Mouse (Mus musculus) liver, embryonic 12.5 days (tissue): ENCODE measurements around the gene Fam131c. TPM values are rescaled to one million over a fixed set of nuclear protein-coding genes. Genes with fewer than 3 reads are reported as not detected.
A peak's percentile ranks its signal among the peaks of the same experiment; 100 is the strongest.

Experiments
- ATAC-seq: fragments of 200-750 bp; cut with Nextera tagmentation; 2 replicates; pipeline ENCODE4 v1.8.0; 2017; ENCODE audit warnings: moderate number of reproducible peaks, mild to moderate bottlenecking, moderate library complexity
- H3K27ac ChIP-seq: fragments of 300-500 bp; sonication (generic); 2 replicates; pipeline ENCODE4 v1.5.1; 2016; ENCODE audit warnings: mild to moderate bottlenecking
- H3K27me3 ChIP-seq: fragments of 300-500 bp; sonication (generic); replicated peaks from 2 replicates; pipeline ENCODE4 v1.6.1; 2016; ENCODE audit warnings: mild to moderate bottlenecking, moderate library complexity
- H3K36me3 ChIP-seq: fragments of 300-500 bp; sonication (generic); 2 replicates; pipeline ENCODE4 v1.6.1; 2016; ENCODE audit warnings: mild to moderate bottlenecking, moderate library complexity
- H3K4me1 ChIP-seq: fragments of 300-500 bp; sonication (generic); 2 replicates; pipeline ENCODE4 v1.6.1; 2016
- H3K4me2 ChIP-seq: fragments of 300-500 bp; sonication (generic); 2 replicates; pipeline ENCODE4 v1.6.1; 2016; ENCODE audit warnings: mild to moderate bottlenecking, moderate library complexity
- H3K4me3 ChIP-seq: fragments of 300-500 bp; sonication (generic); 2 replicates; pipeline ENCODE4 v1.5.1; 2016; ENCODE audit warnings: mild to moderate bottlenecking, moderate library complexity
- H3K9ac ChIP-seq: fragments of 300-500 bp; sonication (generic); 2 replicates; pipeline ENCODE4 v1.6.1; 2016; ENCODE audit warnings: mild to moderate bottlenecking, moderate library complexity
- H3K9me3 ChIP-seq: fragments of 300-500 bp; sonication (generic); replicated peaks from 2 replicates; pipeline ENCODE4 v1.6.1; 2016; ENCODE audit warnings: mild to moderate bottlenecking, moderate library complexity
- WGBS: fragments of 180-500 bp; shearing (Covaris S2); methylation state at CpG from one replicate; pipeline ENCODE4 v1.1.7; 2016; ENCODE audit not compliant: insufficient replicate concordance; 5-methylcytosine and 5-hydroxymethylcytosine counted together
- polyA plus RNA-seq: library from polyadenylated mRNA; unstranded; fragments of >200 nt; fragmentation: Nextera tagmentation; extraction: Ambion mirVana; gene quantifications from 2 replicates; pipeline ENCODE4 v1.2.1, GENCODE M21; 2016

The Fam131c gene
- polyA plus RNA-seq, 1 experiment from 2014 or later = 0.13 TPM

- Histone ChIP-seq H3K4me3 (no peak overlapping the region), H3K9ac (no peak overlapping the region)
Observed at GRCm38 (mm10) chr4:141360846-141361245, 7.2 kb upstream of the Fam131c start.

GRCm38 (mm10) chr4:141362937-141363548 lies 5.0 kb upstream of the Fam131c start:
- H3K4me2 ChIP-seq = no peak overlapping the region
- H3K27me3 ChIP-seq = peaks cover 83% of the 10 kb centered on the region
- ATAC-seq = peak; percentile 6; the same call in 1 of the 2 replicates
- H3K9me3 ChIP-seq = no peaks in the 10 kb centered on the region
- H3K36me3 ChIP-seq = no peaks in the 10 kb centered on the region
- no peak overlapping the region for H3K4me3 ChIP-seq
- no peak overlapping the region for H3K27ac ChIP-seq
- H3K4me1 ChIP-seq = peaks cover 10% of the 10 kb centered on the region
- H3K9ac ChIP-seq = no peak overlapping the region
- 23% methylated on average over 11 of the region's 11 CpGs for WGBS

More at GRCm38 (mm10) chr4:141360846-141361245, 7.2 kb upstream of the Fam131c start:
- H3K27me3 ChIP-seq = peaks cover 61% of the 10 kb centered on the region
- H3K4me2 ChIP-seq = no peak overlapping the region
- WGBS = 25% methylated on average over 7 of the region's 7 CpGs
- no peaks in the 10 kb centered on the region for H3K36me3 ChIP-seq
- H3K9me3 ChIP-seq = no peaks in the 10 kb centered on the region
- 0 out of 2 replicates have a peak, but pooled peaks cover 6% of the 10 kb centered on the region for H3K4me1 ChIP-seq
- H3K27ac ChIP-seq = no peak overlapping the region
- ATAC-seq = no peak

GRCm38 (mm10) chr4:141365126-141365525 lies 2.9 kb upstream of the Fam131c start:
- H3K4me3 ChIP-seq = no peak overlapping the region
- 49% methylated on average over 8 of the region's 8 CpGs for WGBS
- H3K36me3 ChIP-seq = no peaks in the 10 kb centered on the region
- H3K4me2 ChIP-seq = no peak overlapping the region
- no peaks in the 10 kb centered on the region for H3K9me3 ChIP-seq
- no peak overlapping the region for H3K9ac ChIP-seq
- no peak for ATAC-seq
- H3K27ac ChIP-seq = no peak overlapping the region
- peaks cover 13% of the 10 kb centered on the region for H3K4me1 ChIP-seq
- peaks cover 99% of the 10 kb centered on the region for H3K27me3 ChIP-seq

GRCm38 (mm10) chr4:141365876-141366275 lies 2.1 kb upstream of the Fam131c start:
- H3K4me3 ChIP-seq = no peak overlapping the region
- H3K9ac ChIP-seq = no peak overlapping the region
- no peaks in the 10 kb centered on the region for H3K9me3 ChIP-seq
- H3K4me1 ChIP-seq = peaks cover 11% of the 10 kb centered on the region
- ATAC-seq = no peak
- no peak overlapping the region for H3K4me2 ChIP-seq
- H3K36me3 ChIP-seq = no peaks in the 10 kb centered on the region
- no peak overlapping the region for H3K27ac ChIP-seq
- WGBS = 37% methylated on average over 7 of the region's 7 CpGs
- H3K27me3 ChIP-seq = peaks cover 99% of the 10 kb centered on the region

- Histone ChIP-seq H3K4me1 (peaks cover 8% of the 10 kb centered on the region), H3K4me3 (no peak overlapping the region), H3K9ac (no peak overlapping the region), H3K27ac (no peak overlapping the region), H3K9me3 (no peaks in the 10 kb centered on the region), H3K27me3 (peaks cover 43% of the 10 kb centered on the region), H3K36me3 (no peaks in the 10 kb centered on the region), H3K4me2 (no peak overlapping the region)
- 74% methylated on average over 5 of the region's 5 CpGs for WGBS
- no peak for ATAC-seq
Observed at GRCm38 (mm10) chr4:141372426-141372825, 4.4 kb downstream of the Fam131c start.

- Histone ChIP-seq H3K27ac (no peak overlapping the region), H3K4me1 (peaks cover 7% of the 10 kb centered on the region), H3K9me3 (no peaks in the 10 kb centered on the region), H3K27me3 (peaks cover 56% of the 10 kb centered on the region), H3K36me3 (no peaks in the 10 kb centered on the region), H3K4me2 (no peak overlapping the region), H3K9ac (no peak overlapping the region), H3K4me3 (no peak overlapping the region)
- 61% methylated on average over 8 of the region's 8 CpGs for WGBS
- no peak for ATAC-seq
Observed at GRCm38 (mm10) chr4:141379674-141380073, 11.7 kb downstream of the Fam131c start.

GRCm38 (mm10) chr4:141382406-141382805 lies 14.4 kb downstream of the Fam131c start:
- peak overlapping the region; percentile 60 for H3K4me2 ChIP-seq
- H3K27ac ChIP-seq = no peak overlapping the region
- H3K36me3 ChIP-seq = no peaks in the 10 kb centered on the region
- peaks cover 68% of the 10 kb centered on the region for H3K27me3 ChIP-seq
- no peaks in the 10 kb centered on the region for H3K9me3 ChIP-seq
- ATAC-seq = no peak
- 3% methylated on average over 24 of the region's 25 CpGs for WGBS
- H3K9ac ChIP-seq = no peak overlapping the region
- H3K4me1 ChIP-seq = peaks cover 10% of the 10 kb centered on the region
- peak overlapping the region; percentile 27 for H3K4me3 ChIP-seq

- Histone ChIP-seq H3K4me2 (no peak overlapping the region), H3K4me1 (peaks cover 10% of the 10 kb centered on the region), H3K27me3 (peaks cover 66% of the 10 kb centered on the region), H3K27ac (no peak overlapping the region), H3K4me3 (no peak overlapping the region), H3K9ac (no peak overlapping the region), H3K36me3 (no peaks in the 10 kb centered on the region), H3K9me3 (no peaks in the 10 kb centered on the region)
- WGBS = 1% methylated on average over 7 of the region's 7 CpGs
- ATAC-seq = no peak
Observed at GRCm38 (mm10) chr4:141385275-141385674, 17.3 kb downstream of the Fam131c start.

- H3K9ac ChIP-seq = no peak overlapping the region
- no peak overlapping the region for H3K4me3 ChIP-seq
- H3K4me1 ChIP-seq = peaks cover 10% of the 10 kb centered on the region
- 63% methylated on average over 7 of the region's 7 CpGs for WGBS
- H3K27me3 ChIP-seq = peaks cover 59% of the 10 kb centered on the region
- H3K27ac ChIP-seq = no peak overlapping the region
- no peak overlapping the region for H3K4me2 ChIP-seq
- H3K9me3 ChIP-seq = no peaks in the 10 kb centered on the region
- no peaks in the 10 kb centered on the region for H3K36me3 ChIP-seq
- ATAC-seq = no peak
Observed at GRCm38 (mm10) chr4:141386150-141386549, 18.1 kb downstream of the Fam131c start.

- Histone ChIP-seq H3K4me1 (peaks cover 8% of the 10 kb centered on the region), H3K27me3 (peaks cover 57% of the 10 kb centered on the region), H3K27ac (no peak overlapping the region), H3K36me3 (no peaks in the 10 kb centered on the region), H3K9ac (no peak overlapping the region), H3K9me3 (no peaks in the 10 kb centered on the region), H3K4me3 (no peak overlapping the region), H3K4me2 (no peak overlapping the region)
- 14% methylated on average over 5 of the region's 5 CpGs for WGBS
- no peak for ATAC-seq
Observed at GRCm38 (mm10) chr4:141387093-141387784, 19.2 kb downstream of the Fam131c start.

GRCm38 (mm10) chr4:141387933-141388332 lies 19.9 kb downstream of the Fam131c start:
- peaks cover 3% of the 10 kb centered on the region; the same call in 1 of the 2 replicates for H3K4me1 ChIP-seq
- ATAC-seq = no peak
- WGBS = 44% methylated on average over 5 of the region's 5 CpGs
- H3K9me3 ChIP-seq = no peaks in the 10 kb centered on the region
- no peak overlapping the region for H3K4me3 ChIP-seq
- no peak overlapping the region for H3K27ac ChIP-seq
- no peak overlapping the region for H3K4me2 ChIP-seq
- H3K9ac ChIP-seq = no peak overlapping the region
- H3K27me3 ChIP-seq = peaks cover 55% of the 10 kb centered on the region
- H3K36me3 ChIP-seq = no peaks in the 10 kb centered on the region

- H3K4me3 ChIP-seq = no peak overlapping the region
- no peak overlapping the region for H3K27ac ChIP-seq
- WGBS = 60% methylated on average over 18 of the region's 18 CpGs
- peaks cover 48% of the 10 kb centered on the region for H3K27me3 ChIP-seq
- no peaks in the 10 kb centered on the region for H3K9me3 ChIP-seq
- H3K4me1 ChIP-seq = 0 out of 2 replicates have a peak, but pooled peaks cover 3% of the 10 kb centered on the region
- H3K36me3 ChIP-seq = no peaks in the 10 kb centered on the region
- no peak overlapping the region for H3K4me2 ChIP-seq
- no peak overlapping the region for H3K9ac ChIP-seq
- ATAC-seq = no peak
Observed at GRCm38 (mm10) chr4:141389366-141390150, 21.5 kb downstream of the Fam131c start.
